Mouse (Mus musculus): ENCODE measurements around the gene Acap3. TPM values are rescaled to one million over a fixed set of nuclear protein-coding genes. Genes with fewer than 3 reads are reported as not detected.

Gene Acap3
- polyA plus RNA-seq, 1 experiment from 2014 or later = 34.6 TPM

DNA sequence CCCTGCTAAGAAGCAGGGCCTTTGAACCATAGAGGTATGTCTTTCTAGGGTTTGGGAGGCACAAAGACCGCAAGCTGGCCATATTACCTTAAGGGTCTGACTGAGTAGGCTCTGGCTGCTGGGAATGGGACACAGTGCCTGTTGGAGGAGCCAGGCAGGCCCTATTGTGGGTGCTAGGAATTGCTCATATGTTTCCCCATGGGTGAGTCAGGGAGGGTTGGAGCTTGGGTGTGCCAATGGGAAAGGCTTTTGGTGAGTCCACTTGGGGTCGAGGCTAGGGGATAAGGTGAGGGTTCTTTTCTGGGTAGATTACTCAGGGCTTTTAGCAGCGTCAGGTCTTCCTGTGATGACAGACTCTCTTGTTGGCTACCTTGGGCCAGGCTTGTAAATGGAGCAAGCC lies 40.3 kb upstream of the Acap3 start:
- Histone ChIP-seq H3K9ac (ENCODE audit: low read length) (no peak overlapping the region), H3K36me3 (ENCODE audit: control insufficient read depth, insufficient read depth, low read length) (no peaks in the 10 kb centered on the region; the same call in 1 of the 2 replicates)
- 87% methylated on average over 3 of the region's 3 CpGs for WGBS

DNA sequence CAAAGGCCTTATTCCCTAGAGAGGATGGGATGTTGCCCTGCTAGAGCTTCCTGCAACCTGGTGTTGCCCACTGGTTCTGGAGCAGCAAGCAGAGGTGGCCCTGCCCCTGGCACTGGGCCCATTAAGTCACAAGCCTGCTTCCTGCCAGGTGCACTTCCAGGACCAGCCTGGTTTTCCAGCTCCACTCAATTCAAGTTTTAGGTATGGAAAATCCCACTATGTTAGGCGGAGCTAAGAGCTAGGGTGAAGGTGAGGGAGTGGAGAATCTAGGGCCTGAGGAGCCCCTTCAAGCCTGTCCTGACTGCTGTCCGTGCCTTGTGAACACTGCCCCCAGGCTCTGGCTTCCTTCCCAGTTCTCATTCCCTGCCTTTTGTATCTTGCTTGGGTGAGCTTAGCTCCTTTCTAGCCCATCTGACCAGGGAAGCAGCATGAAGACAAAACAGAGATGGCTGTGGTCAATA lies 39.6 kb upstream of the Acap3 start:
- Histone ChIP-seq H3K27me3 (ENCODE audit: control insufficient read depth, insufficient read depth, low read length) (no peaks in the 10 kb centered on the region), H3K9me3 (ENCODE audit: control insufficient read depth, low read length) (no peaks in the 10 kb centered on the region), H3K9ac (ENCODE audit: low read length) (no peak overlapping the region), H3K36me3 (ENCODE audit: control insufficient read depth, insufficient read depth, low read length) (peaks cover 4% of the 10 kb centered on the region; the same call in 1 of the 2 replicates), H3K4me3 (ENCODE audit: low read depth, low read length) (no peak overlapping the region), H3K4me2 (ENCODE audit: low read depth, low read length, severe bottlenecking) (no peak overlapping the region), H3K4me1 (replicated peaks; ENCODE audit: control insufficient read depth, insufficient read depth, low read length) (peaks cover 9% of the 10 kb centered on the region; the same call in 1 of the 2 replicates), H3K27ac (ENCODE audit: low read depth, low read length) (no peak overlapping the region)
- no peak for DNase-seq (ENCODE audit: low spot score)
- ATAC-seq (replicated peaks; ENCODE audit: low FRiP score) = no peak
- 80% methylated on average over 2 of the region's 2 CpGs for WGBS

More for the DNA sequence above, 40.3 kb upstream of the Acap3 start:
- Histone ChIP-seq H3K27me3 (ENCODE audit: control insufficient read depth, insufficient read depth, low read length) (no peaks in the 10 kb centered on the region), H3K9me3 (ENCODE audit: control insufficient read depth, low read length) (no peaks in the 10 kb centered on the region), H3K4me1 (replicated peaks; ENCODE audit: control insufficient read depth, insufficient read depth, low read length) (peaks cover 10% of the 10 kb centered on the region; the same call in 1 of the 2 replicates), H3K27ac (ENCODE audit: low read depth, low read length) (no peak overlapping the region), H3K4me2 (ENCODE audit: low read depth, low read length, severe bottlenecking) (no peak overlapping the region), H3K4me3 (ENCODE audit: low read depth, low read length) (no peak overlapping the region)
- DNase-seq (ENCODE audit: low spot score) = no peak
- ATAC-seq (replicated peaks; ENCODE audit: low FRiP score) = no peak

DNA sequence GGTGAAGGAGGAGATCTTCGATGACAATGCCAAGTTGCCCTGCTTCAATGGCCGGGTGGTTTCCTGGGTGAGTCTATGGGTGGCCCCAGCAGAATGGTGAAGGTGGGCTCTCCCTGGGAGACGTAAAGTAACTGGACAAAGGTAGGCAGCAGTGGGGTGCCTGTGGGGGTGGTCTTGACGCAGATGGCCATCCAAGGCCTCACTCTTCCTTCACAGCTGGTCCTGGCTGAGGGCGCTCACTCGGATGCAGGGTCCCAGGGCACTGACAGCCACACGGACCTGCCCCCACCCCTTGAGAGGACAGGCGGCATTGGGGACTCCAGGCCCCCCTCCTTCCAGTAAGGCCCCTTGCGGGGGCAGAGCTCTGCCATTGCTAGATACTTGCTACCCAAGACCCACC lies 38.2 kb upstream of the Acap3 start:
- Histone ChIP-seq H3K4me2 (ENCODE audit: low read depth, low read length, severe bottlenecking) (no peak overlapping the region), H3K27me3 (ENCODE audit: control insufficient read depth, insufficient read depth, low read length) (no peaks in the 10 kb centered on the region), H3K9me3 (ENCODE audit: control insufficient read depth, low read length) (no peaks in the 10 kb centered on the region), H3K9ac (ENCODE audit: low read length) (no peak overlapping the region), H3K4me1 (replicated peaks; ENCODE audit: control insufficient read depth, insufficient read depth, low read length) (peaks cover 7% of the 10 kb centered on the region; the same call in 1 of the 2 replicates), H3K36me3 (ENCODE audit: control insufficient read depth, insufficient read depth, low read length) (peaks cover 4% of the 10 kb centered on the region; the same call in 1 of the 2 replicates), H3K4me3 (ENCODE audit: low read depth, low read length) (no peak overlapping the region), H3K27ac (ENCODE audit: low read depth, low read length) (no peak overlapping the region)
- no peak for ATAC-seq (replicated peaks; ENCODE audit: low FRiP score)
- no peak for DNase-seq (ENCODE audit: low spot score)
- 92% methylated on average over 9 of the region's 9 CpGs for WGBS

DNA sequence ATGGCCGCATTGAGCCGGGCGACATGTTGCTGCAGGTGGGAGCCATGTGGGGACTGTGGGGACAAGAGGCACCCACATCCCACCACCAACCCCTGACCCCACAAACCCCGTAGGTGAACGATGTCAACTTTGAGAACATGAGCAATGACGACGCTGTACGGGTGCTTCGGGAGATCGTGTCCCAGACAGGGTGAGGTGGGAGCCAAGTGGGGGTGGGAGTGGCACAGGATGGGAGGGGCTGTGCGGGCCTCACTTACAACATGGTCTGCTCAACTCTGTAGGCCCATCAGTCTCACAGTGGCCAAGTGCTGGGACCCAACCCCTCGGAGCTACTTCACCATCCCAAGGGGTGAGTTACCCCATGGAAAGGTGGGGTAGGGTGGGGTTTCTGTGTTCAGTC lies 36.6 kb upstream of the Acap3 start:
- H3K27me3 ChIP-seq (ENCODE audit: control insufficient read depth, insufficient read depth, low read length) = no peaks in the 10 kb centered on the region
- H3K4me2 ChIP-seq (ENCODE audit: low read depth, low read length, severe bottlenecking) = no peak overlapping the region
- peaks cover 4% of the 10 kb centered on the region; the same call in 1 of the 2 replicates for H3K36me3 ChIP-seq (ENCODE audit: control insufficient read depth, insufficient read depth, low read length)
- H3K4me3 ChIP-seq (ENCODE audit: low read depth, low read length) = no peak overlapping the region
- H3K27ac ChIP-seq (ENCODE audit: low read depth, low read length) = no peak overlapping the region
- WGBS = 93% methylated on average over 12 of the region's 12 CpGs
- no peaks in the 10 kb centered on the region for H3K9me3 ChIP-seq (ENCODE audit: control insufficient read depth, low read length)
- ATAC-seq (replicated peaks; ENCODE audit: low FRiP score) (no peak), DNase-seq (ENCODE audit: low spot score) (no peak)
- H3K4me1 ChIP-seq (replicated peaks; ENCODE audit: control insufficient read depth, insufficient read depth, low read length) = 0 out of 2 replicates have a peak, but pooled peaks cover 4% of the 10 kb centered on the region
- no peak overlapping the region for H3K9ac ChIP-seq (ENCODE audit: low read length)

DNA sequence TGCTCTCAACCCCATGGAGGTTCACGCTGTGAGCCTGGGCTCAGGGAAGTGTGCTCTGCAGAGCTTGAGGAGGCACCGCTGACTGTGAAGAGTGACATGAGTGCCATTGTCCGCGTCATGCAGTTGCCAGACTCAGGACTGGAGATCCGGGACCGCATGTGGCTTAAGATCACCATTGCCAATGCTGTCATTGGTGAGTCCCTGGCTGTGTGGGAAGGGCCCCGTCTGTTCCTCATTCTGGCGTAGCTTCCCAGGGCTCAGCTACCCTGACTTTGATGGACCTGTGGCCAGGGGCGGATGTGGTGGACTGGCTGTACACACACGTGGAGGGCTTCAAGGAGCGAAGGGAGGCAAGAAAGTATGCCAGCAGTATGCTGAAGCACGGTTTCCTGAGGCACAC lies 35.6 kb upstream of the Acap3 start:
- Histone ChIP-seq H3K27ac (ENCODE audit: low read depth, low read length) (no peak overlapping the region), H3K4me2 (ENCODE audit: low read depth, low read length, severe bottlenecking) (no peak overlapping the region), H3K36me3 (ENCODE audit: control insufficient read depth, insufficient read depth, low read length) (peaks cover 4% of the 10 kb centered on the region; the same call in 1 of the 2 replicates), H3K4me1 (replicated peaks; ENCODE audit: control insufficient read depth, insufficient read depth, low read length) (no peaks in the 10 kb centered on the region), H3K9me3 (ENCODE audit: control insufficient read depth, low read length) (no peaks in the 10 kb centered on the region), H3K9ac (ENCODE audit: low read length) (no peak overlapping the region), H3K4me3 (ENCODE audit: low read depth, low read length) (no peak overlapping the region), H3K27me3 (ENCODE audit: control insufficient read depth, insufficient read depth, low read length) (no peaks in the 10 kb centered on the region)
- DNase-seq (ENCODE audit: low spot score) (no peak), ATAC-seq (replicated peaks; ENCODE audit: low FRiP score) (no peak)
- 94% methylated on average over 12 of the region's 12 CpGs for WGBS

DNA sequence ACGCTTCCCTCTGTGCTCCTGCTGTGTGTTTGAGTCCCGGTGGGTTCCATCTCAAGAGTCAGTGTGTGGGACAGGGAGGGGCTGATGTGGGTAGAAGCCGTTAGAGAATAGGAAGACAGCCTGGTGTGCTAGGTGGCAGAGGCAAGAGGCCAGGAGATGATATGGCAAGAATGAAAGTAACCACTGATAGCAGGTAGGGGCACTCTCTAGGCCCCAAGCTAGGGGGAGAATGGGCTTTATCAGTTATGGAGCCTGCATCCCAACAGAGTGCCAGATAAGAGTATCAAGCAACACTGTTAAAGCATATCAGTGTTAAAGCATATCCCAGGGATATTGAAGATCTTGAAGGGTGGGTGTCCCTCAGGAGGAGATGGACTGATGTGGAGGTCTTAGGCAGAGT lies 34.7 kb upstream of the Acap3 start:
- Histone ChIP-seq H3K9ac (ENCODE audit: low read length) (no peak overlapping the region), H3K36me3 (ENCODE audit: control insufficient read depth, insufficient read depth, low read length) (peaks cover 4% of the 10 kb centered on the region; the same call in 1 of the 2 replicates), H3K9me3 (ENCODE audit: control insufficient read depth, low read length) (no peaks in the 10 kb centered on the region), H3K27me3 (ENCODE audit: control insufficient read depth, insufficient read depth, low read length) (no peaks in the 10 kb centered on the region), H3K27ac (ENCODE audit: low read depth, low read length) (no peak overlapping the region), H3K4me3 (ENCODE audit: low read depth, low read length) (no peak overlapping the region), H3K4me1 (replicated peaks; ENCODE audit: control insufficient read depth, insufficient read depth, low read length) (no peaks in the 10 kb centered on the region), H3K4me2 (ENCODE audit: low read depth, low read length, severe bottlenecking) (no peak overlapping the region)
- DNase-seq (ENCODE audit: low spot score) (no peak), ATAC-seq (replicated peaks; ENCODE audit: low FRiP score) (no peak)
- 85% methylated on average over 3 of the region's 3 CpGs for WGBS

DNA sequence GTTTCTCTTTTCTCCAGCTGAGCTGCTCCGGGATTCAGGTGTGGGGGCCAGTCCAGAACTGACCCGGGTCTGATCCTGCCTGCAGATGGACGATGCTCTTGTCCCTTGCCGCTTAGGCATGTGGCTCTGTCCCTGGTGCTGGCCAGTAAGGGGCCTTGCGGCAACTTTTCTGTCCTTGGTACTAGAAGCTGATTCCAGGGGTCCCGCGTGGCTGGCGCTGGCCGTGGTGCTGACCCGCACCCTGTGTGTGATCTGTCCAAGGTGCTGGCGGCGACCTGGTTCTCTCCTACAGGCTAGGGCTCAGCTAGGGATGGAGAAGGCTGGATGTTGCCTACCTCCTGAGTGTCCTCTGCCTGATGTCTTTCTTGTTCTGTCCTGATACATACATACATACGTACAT lies 32.3 kb upstream of the Acap3 start:
- H3K36me3 ChIP-seq (ENCODE audit: control insufficient read depth, insufficient read depth, low read length) = peaks cover 4% of the 10 kb centered on the region; the same call in 1 of the 2 replicates
- DNase-seq (ENCODE audit: low spot score) (peak; percentile 83), ATAC-seq (replicated peaks; ENCODE audit: low FRiP score) (no peak)
- H3K9ac ChIP-seq (ENCODE audit: low read length) = no peak overlapping the region
- H3K4me3 ChIP-seq (ENCODE audit: low read depth, low read length) = no peak overlapping the region
- H3K9me3 ChIP-seq (ENCODE audit: control insufficient read depth, low read length) = no peaks in the 10 kb centered on the region
- 29% methylated on average over 13 of the region's 13 CpGs for WGBS
- H3K4me2 ChIP-seq (ENCODE audit: low read depth, low read length, severe bottlenecking) = no peak overlapping the region
- H3K27me3 ChIP-seq (ENCODE audit: control insufficient read depth, insufficient read depth, low read length) = no peaks in the 10 kb centered on the region
- H3K27ac ChIP-seq (ENCODE audit: low read depth, low read length) = no peak overlapping the region
- no peaks in the 10 kb centered on the region for H3K4me1 ChIP-seq (replicated peaks; ENCODE audit: control insufficient read depth, insufficient read depth, low read length)

DNA sequence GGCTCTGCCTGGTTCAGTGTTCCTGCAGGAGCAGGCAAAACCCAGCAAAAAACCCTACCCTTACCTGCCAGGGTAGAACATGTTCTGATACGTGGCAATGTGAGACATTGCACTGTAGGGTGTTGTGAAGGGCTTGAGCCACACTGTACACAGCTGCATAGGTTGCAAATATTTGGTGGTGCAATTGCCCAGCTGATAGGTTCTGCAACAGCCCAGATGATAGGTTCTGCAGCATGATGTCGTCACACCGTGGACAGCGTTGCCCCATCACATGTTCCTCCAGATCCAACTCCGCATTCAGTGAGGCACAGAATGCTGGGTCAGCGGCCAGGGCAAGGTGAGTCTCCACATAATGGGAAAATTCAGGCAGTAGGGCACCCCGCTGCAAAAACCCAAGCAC lies 29.8 kb upstream of the Acap3 start:
- Histone ChIP-seq H3K4me2 (ENCODE audit: low read depth, low read length, severe bottlenecking) (no peak overlapping the region), H3K4me1 (replicated peaks; ENCODE audit: control insufficient read depth, insufficient read depth, low read length) (no peaks in the 10 kb centered on the region), H3K36me3 (ENCODE audit: control insufficient read depth, insufficient read depth, low read length) (no peaks in the 10 kb centered on the region; the same call in 1 of the 2 replicates), H3K9ac (ENCODE audit: low read length) (no peak overlapping the region), H3K27me3 (ENCODE audit: control insufficient read depth, insufficient read depth, low read length) (no peaks in the 10 kb centered on the region), H3K4me3 (ENCODE audit: low read depth, low read length) (no peak overlapping the region), H3K27ac (ENCODE audit: low read depth, low read length) (no peak overlapping the region), H3K9me3 (ENCODE audit: control insufficient read depth, low read length) (no peaks in the 10 kb centered on the region)
- DNase-seq (ENCODE audit: low spot score) (no peak), ATAC-seq (replicated peaks; ENCODE audit: low FRiP score) (no peak)
- WGBS = 95% methylated on average over 7 of the region's 7 CpGs

DNA sequence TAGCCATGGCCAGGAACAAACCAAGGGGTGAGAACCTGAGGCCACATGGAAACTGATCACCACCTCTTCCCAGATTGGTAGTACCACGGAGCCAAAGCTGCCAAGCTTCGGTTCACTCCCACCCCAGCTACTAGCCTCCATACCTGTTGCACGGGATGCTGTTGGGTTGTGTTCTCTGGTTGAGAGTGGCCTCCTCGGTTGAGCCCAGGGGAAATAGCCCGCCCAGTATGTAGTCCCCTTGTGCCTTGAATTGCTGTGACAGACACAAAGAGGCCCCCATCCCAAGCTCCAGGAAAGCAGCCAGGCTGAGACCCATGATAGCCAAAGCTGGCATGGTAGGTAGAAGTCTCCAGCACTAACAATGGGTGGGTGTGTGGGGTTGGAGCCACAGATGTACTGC lies 28.6 kb upstream of the Acap3 start, which contains the start of gene Tas1r3:
Tas1r3 (minus strand) TSS at position 362 of the 400 bp plus-strand sequence.
- WGBS = 81% methylated on average over 5 of the region's 5 CpGs
- H3K4me3 ChIP-seq (ENCODE audit: low read depth, low read length) = no peak within 1 kb of the TSS
- no peaks in the 10 kb centered on the region for H3K27me3 ChIP-seq (ENCODE audit: control insufficient read depth, insufficient read depth, low read length)

More for the DNA sequence above, 28.6 kb upstream of the Acap3 start, which contains the start of gene Tas1r3:
- Histone ChIP-seq H3K36me3 (ENCODE audit: control insufficient read depth, insufficient read depth, low read length) (no peaks in the 10 kb centered on the region; the same call in 1 of the 2 replicates), H3K9me3 (ENCODE audit: control insufficient read depth, low read length) (no peaks in the 10 kb centered on the region), H3K4me1 (replicated peaks; ENCODE audit: control insufficient read depth, insufficient read depth, low read length) (no peaks in the 10 kb centered on the region), H3K4me2 (ENCODE audit: low read depth, low read length, severe bottlenecking) (no peak within 1 kb of the TSS), H3K27ac (ENCODE audit: low read depth, low read length) (no peak within 1 kb of the TSS), H3K9ac (ENCODE audit: low read length) (no peak within 1 kb of the TSS)
- no peak for ATAC-seq (replicated peaks; ENCODE audit: low FRiP score)
- DNase-seq (ENCODE audit: low spot score) = no peak
